Mouse (Mus musculus): ENCODE data around the gene BC017158. TPM values are rescaled to one million over a fixed set of nuclear protein-coding genes. Genes with fewer than 3 reads are reported as not detected.

The BC017158 gene
- polyA plus RNA-seq, 1 experiment, result 10.9 TPM

DNA sequence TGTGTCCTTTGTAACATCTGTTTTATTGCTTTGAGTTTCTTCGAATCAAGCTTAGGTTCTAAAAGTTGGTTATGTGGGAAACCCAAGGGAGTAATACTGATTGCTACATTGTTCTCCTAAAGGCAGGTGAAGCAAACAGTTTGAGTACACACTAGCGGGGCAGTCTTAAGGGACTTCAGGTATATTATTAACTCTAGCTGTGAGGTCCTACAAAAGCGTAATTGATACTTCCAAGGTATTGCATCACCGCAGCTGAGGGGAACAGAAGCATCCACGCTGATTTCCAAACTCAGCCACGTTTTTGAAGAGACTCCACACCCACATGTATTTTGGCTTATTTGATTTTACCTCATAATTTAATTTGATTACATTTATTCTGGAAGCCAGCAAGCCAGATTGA lies 6.2 kb upstream of the BC017158 start:
- H3K79me2 ChIP-seq (ENCODE audit: control insufficient read depth, insufficient read depth), result no peaks in the 10 kb centered on the region
- H3K27me3 ChIP-seq (ENCODE audit: control insufficient read depth, insufficient read depth, insufficient read length), result no peaks in the 10 kb centered on the region
- TF ChIP-seq MAX (IDR thresholded peaks at IDR 0.05; ENCODE audit: low read depth) (no peak), POLR2AphosphoS2 (IDR thresholded peaks at IDR 0.05; ENCODE audit: insufficient read length, low read depth) (no peak), SRF (IDR thresholded peaks at IDR 0.05; ENCODE audit: control insufficient read depth, insufficient read length, low read depth) (no peak), MYOD1 (IDR thresholded peaks at IDR 0.05; ENCODE audit: control insufficient read depth in 1 of 3, insufficient read length in 2 of 3, low read depth in 2 of 3) (no peak), E2F4 (IDR thresholded peaks at IDR 0.05; ENCODE audit: insufficient read depth) (no peak), MYOG (IDR thresholded peaks at IDR 0.05; ENCODE audit: control insufficient read depth in 1 of 3, insufficient read depth in 1 of 3, insufficient read length in 2 of 3, low read depth in 2 of 3) (no peak), POLR2A (IDR thresholded peaks at IDR 0.05; ENCODE audit: insufficient read length, low read depth) (no peak), USF1 (IDR thresholded peaks at IDR 0.05; ENCODE audit: low read depth) (no peak), REST (IDR thresholded peaks at IDR 0.05; ENCODE audit: insufficient read depth, insufficient read length) (no peak), TCF3 (IDR thresholded peaks at IDR 0.05; ENCODE audit: insufficient read length, low read depth) (no peak), TCF12 (IDR thresholded peaks at IDR 0.05; ENCODE audit: insufficient read depth, poor library complexity, severe bottlenecking) (no peak), CEBPB (IDR thresholded peaks at IDR 0.05; ENCODE audit: insufficient read depth, poor library complexity, severe bottlenecking) (no peak)
- no peaks in the 10 kb centered on the region for H3K36me3 ChIP-seq (ENCODE audit: control insufficient read depth, insufficient read depth)
- H3ac ChIP-seq (ENCODE audit: control insufficient read depth, insufficient read length), result no peak overlapping the region
- H3K4me3 ChIP-seq, result no peak overlapping the region
- H3K4me2 ChIP-seq (ENCODE audit: low read depth), result no peak overlapping the region

DNA sequence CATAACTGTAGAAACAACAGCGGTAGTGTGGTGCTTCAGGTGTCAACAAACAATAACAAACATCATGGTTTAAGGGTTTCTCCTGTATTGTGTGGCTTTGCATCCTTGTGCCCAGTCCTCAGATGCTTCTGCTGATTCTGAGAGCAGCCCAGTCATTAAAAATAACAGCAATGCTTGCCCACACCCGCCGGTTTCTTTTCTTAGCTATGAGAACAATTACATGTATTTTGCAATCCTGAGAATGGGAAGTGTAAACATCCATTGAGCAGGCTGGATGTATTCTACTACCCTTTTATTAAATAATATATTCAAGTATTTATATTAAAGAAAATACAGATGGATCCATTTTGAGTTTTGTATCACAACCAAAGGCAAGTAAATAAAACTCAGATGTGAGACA lies 4.2 kb upstream of the BC017158 start:
- Histone ChIP-seq H3K4me2 (ENCODE audit: low read depth) (no peak overlapping the region), H3K36me3 (ENCODE audit: control insufficient read depth, insufficient read depth) (no peaks in the 10 kb centered on the region), H3K27me3 (ENCODE audit: control insufficient read depth, insufficient read depth, insufficient read length) (no peaks in the 10 kb centered on the region), H3ac (ENCODE audit: control insufficient read depth, insufficient read length) (no peak overlapping the region), H3K4me3 (no peak overlapping the region), H3K79me2 (ENCODE audit: control insufficient read depth, insufficient read depth) (no peaks in the 10 kb centered on the region)
- TF ChIP-seq TCF12 (IDR thresholded peaks at IDR 0.05; ENCODE audit: insufficient read depth, poor library complexity, severe bottlenecking) (no peak), MYOD1 (IDR thresholded peaks at IDR 0.05; ENCODE audit: control insufficient read depth in 1 of 3, insufficient read length in 2 of 3, low read depth in 2 of 3) (no peak), REST (IDR thresholded peaks at IDR 0.05; ENCODE audit: insufficient read depth, insufficient read length) (no peak), TCF3 (IDR thresholded peaks at IDR 0.05; ENCODE audit: insufficient read length, low read depth) (no peak), USF1 (IDR thresholded peaks at IDR 0.05; ENCODE audit: low read depth) (no peak), MYOG (IDR thresholded peaks at IDR 0.05; ENCODE audit: control insufficient read depth in 1 of 3, insufficient read depth in 1 of 3, insufficient read length in 2 of 3, low read depth in 2 of 3) (no peak), POLR2A (IDR thresholded peaks at IDR 0.05; ENCODE audit: insufficient read length, low read depth) (no peak), MAX (IDR thresholded peaks at IDR 0.05; ENCODE audit: low read depth) (no peak), E2F4 (IDR thresholded peaks at IDR 0.05; ENCODE audit: insufficient read depth) (no peak), SRF (IDR thresholded peaks at IDR 0.05; ENCODE audit: control insufficient read depth, insufficient read length, low read depth) (no peak), CEBPB (IDR thresholded peaks at IDR 0.05; ENCODE audit: insufficient read depth, poor library complexity, severe bottlenecking) (no peak), POLR2AphosphoS2 (IDR thresholded peaks at IDR 0.05; ENCODE audit: insufficient read length, low read depth) (no peak)

DNA sequence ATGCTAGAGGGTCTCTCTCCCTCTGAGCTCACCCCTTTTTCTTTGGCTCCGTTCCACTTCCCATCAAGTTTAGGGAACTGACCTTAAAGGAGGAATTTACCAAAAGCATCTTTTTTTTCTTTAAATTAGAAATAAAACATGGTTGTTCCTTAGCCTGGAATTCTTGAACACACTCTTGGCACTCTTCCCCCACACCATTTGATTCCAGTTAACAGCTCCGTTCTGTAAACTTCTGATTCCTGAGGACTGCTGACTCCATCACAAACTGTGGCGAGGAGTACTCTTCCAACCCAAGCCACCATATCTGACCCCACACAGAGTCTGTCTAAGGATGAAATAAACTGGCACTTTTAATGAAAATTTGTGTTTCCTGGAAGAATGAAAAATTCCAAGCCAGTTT lies 3.0 kb upstream of the BC017158 start:
- no peaks in the 10 kb centered on the region for H3K27me3 ChIP-seq (ENCODE audit: control insufficient read depth, insufficient read depth, insufficient read length)
- no peaks in the 10 kb centered on the region for H3K36me3 ChIP-seq (ENCODE audit: control insufficient read depth, insufficient read depth)
- TF ChIP-seq POLR2A (IDR thresholded peaks at IDR 0.05; ENCODE audit: insufficient read length, low read depth) (no peak), TCF3 (IDR thresholded peaks at IDR 0.05; ENCODE audit: insufficient read length, low read depth) (no peak), E2F4 (IDR thresholded peaks at IDR 0.05; ENCODE audit: insufficient read depth) (no peak), MAX (IDR thresholded peaks at IDR 0.05; ENCODE audit: low read depth) (no peak), SRF (IDR thresholded peaks at IDR 0.05; ENCODE audit: control insufficient read depth, insufficient read length, low read depth) (no peak)
- no peaks in the 10 kb centered on the region for H3K79me2 ChIP-seq (ENCODE audit: control insufficient read depth, insufficient read depth)
- H3K4me2 ChIP-seq (ENCODE audit: low read depth), result no peak overlapping the region
- H3ac ChIP-seq (ENCODE audit: control insufficient read depth, insufficient read length), result no peak overlapping the region
- H3K4me3 ChIP-seq, result no peak overlapping the region

DNA sequence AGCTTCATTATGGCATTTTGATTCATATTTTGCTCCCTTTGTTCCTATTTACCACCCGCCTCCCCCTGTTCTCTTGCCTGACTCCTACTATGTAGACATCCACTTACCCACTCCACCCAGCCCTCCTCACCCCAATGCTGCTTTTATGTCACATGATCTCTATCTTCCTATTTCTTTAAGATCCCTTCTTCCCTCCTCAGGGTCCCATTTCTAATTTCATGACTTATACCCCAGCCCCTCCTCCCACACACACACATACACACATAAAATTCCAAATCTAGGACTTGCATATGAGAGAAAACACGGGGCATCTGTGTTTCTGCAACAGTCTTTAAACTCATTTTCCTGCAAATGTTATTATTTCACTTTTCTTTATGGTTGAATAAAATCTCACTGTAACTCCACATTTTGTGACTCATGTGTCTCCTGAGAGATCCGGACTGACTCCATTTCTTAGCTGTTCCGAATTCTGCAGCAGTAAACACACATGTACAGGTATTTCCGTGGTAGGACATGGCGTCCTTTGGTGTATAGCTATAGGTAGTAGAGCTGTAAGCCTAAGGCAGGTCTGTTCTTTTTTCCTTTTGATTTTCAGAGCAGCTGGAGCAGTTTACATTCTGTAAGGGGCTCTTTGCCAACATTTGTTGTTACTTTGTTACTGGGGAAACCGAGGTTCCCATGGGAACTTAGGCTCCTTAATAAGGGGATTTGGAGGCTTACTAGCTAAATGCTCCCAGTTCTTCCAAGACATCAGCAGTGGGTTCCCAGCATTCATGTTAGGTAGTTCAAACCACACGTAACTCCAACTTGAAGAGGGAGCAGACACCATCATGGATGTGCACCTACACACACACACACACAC lies 742 bp upstream of the BC017158 start:
- H3K4me2 ChIP-seq (ENCODE audit: low read depth), result peak overlapping the region; percentile 95
- peak overlapping the region; percentile 12 for H3ac ChIP-seq (ENCODE audit: control insufficient read depth, insufficient read length)
- peak overlapping the region; percentile 50 for H3K4me3 ChIP-seq
- H3K36me3 ChIP-seq (ENCODE audit: control insufficient read depth, insufficient read depth), result no peaks in the 10 kb centered on the region
- no peaks in the 10 kb centered on the region for H3K27me3 ChIP-seq (ENCODE audit: control insufficient read depth, insufficient read depth, insufficient read length)
- TF ChIP-seq POLR2AphosphoS2 (IDR thresholded peaks at IDR 0.05; ENCODE audit: insufficient read length, low read depth), result no peak
- no peak for TF ChIP-seq MYOG (IDR thresholded peaks at IDR 0.05; ENCODE audit: control insufficient read depth in 1 of 3, insufficient read depth in 1 of 3, insufficient read length in 2 of 3, low read depth in 2 of 3)
- no peak for TF ChIP-seq CEBPB (IDR thresholded peaks at IDR 0.05; ENCODE audit: insufficient read depth, poor library complexity, severe bottlenecking)
- no peak for TF ChIP-seq MAX (IDR thresholded peaks at IDR 0.05; ENCODE audit: low read depth)
- no peak for TF ChIP-seq REST (IDR thresholded peaks at IDR 0.05; ENCODE audit: insufficient read depth, insufficient read length)
- TF ChIP-seq TCF3 (IDR thresholded peaks at IDR 0.05; ENCODE audit: insufficient read length, low read depth), result no peak
- no peak for TF ChIP-seq TCF12 (IDR thresholded peaks at IDR 0.05; ENCODE audit: insufficient read depth, poor library complexity, severe bottlenecking)
- TF ChIP-seq E2F4 (IDR thresholded peaks at IDR 0.05; ENCODE audit: insufficient read depth), result no peak
- no peak for TF ChIP-seq USF1 (IDR thresholded peaks at IDR 0.05; ENCODE audit: low read depth)
- TF ChIP-seq SRF (IDR thresholded peaks at IDR 0.05; ENCODE audit: control insufficient read depth, insufficient read length, low read depth), result no peak
- TF ChIP-seq MYOD1 (IDR thresholded peaks at IDR 0.05; ENCODE audit: control insufficient read depth in 1 of 3, insufficient read length in 2 of 3, low read depth in 2 of 3), result no peak
- no peak for TF ChIP-seq POLR2A (IDR thresholded peaks at IDR 0.05; ENCODE audit: insufficient read length, low read depth)
- no peaks in the 10 kb centered on the region for H3K79me2 ChIP-seq (ENCODE audit: control insufficient read depth, insufficient read depth)

All from myocyte (in vitro differentiated cells).